32 mouse cellular contexts compared by ENCODE assay signal in genomic region chr16:91490897-91491296, GRCm38 (mm10). TPM values are rescaled to one million over a fixed set of nuclear protein-coding genes. Genes with fewer than 3 reads are reported as not detected.
DNase-seq lines count a peak whose midpoint lies in the region; ATAC-seq lines count a peak whose summit lies in the region.
"Had no signal": no experiment of that assay in that cellular context is flagged by ENCODE, and none has a peak within 500 bp of the region (broad histone marks: within the 10 kb centered on the region; RNA-seq: fewer than 3 reads in every experiment).

No protein-coding gene starts in this region.

- H3K9ac ChIP-seq in kidney, embryonic 16.5 days (replicated peaks; ENCODE audit: low read length): no peak overlapping the region
- no peak overlapping the region for H3K9ac ChIP-seq in kidney, embryonic 14.5 days (ENCODE audit: low read depth, low read length)
- H3K9ac ChIP-seq: embryonic facial prominence, embryonic 15.5 days; forebrain, embryonic 12.5 days; forebrain, postnatal 0 days; heart, embryonic 15.5 days; kidney, embryonic 15.5 days; limb, embryonic 13.5 days; liver, postnatal 0 days; neural tube, embryonic 12.5 days had no signal

- H3K36me3 ChIP-seq in kidney, embryonic 16.5 days (ENCODE audit: insufficient read depth, low read length): peaks cover 47% of the 10 kb centered on the region
- H3K36me3 ChIP-seq in kidney, embryonic 14.5 days (ENCODE audit: control insufficient read depth, insufficient read depth, low read length): peaks cover 64% of the 10 kb centered on the region

- H3K4me2 ChIP-seq in kidney, embryonic 16.5 days (replicated peaks; ENCODE audit: low read depth, low read length): no peak overlapping the region
- no peak overlapping the region for H3K4me2 ChIP-seq in kidney, embryonic 14.5 days (replicated peaks; ENCODE audit: low read depth, low read length)
- H3K4me2 ChIP-seq: embryonic facial prominence, embryonic 15.5 days; forebrain, embryonic 12.5 days; heart, embryonic 15.5 days; kidney, embryonic 15.5 days; limb, embryonic 13.5 days; liver, embryonic 11.5 days; midbrain, embryonic 11.5 days; neural tube, embryonic 12.5 days had no signal

- H3K4me3 ChIP-seq in kidney, embryonic 16.5 days (ENCODE audit: low read length): no peak overlapping the region
- no peak overlapping the region for H3K4me3 ChIP-seq in kidney, embryonic 14.5 days (ENCODE audit: low read length)
- H3K4me3 ChIP-seq: embryonic facial prominence, embryonic 10.5 days; embryonic facial prominence, embryonic 15.5 days; forebrain, embryonic 12.5 days; heart, embryonic 10.5 days; heart, embryonic 15.5 days; kidney, embryonic 15.5 days; layer of hippocampus, adult 2 months; left cerebral cortex, adult 2 months; limb, embryonic 13.5 days; neural tube, embryonic 12.5 days had no signal

- peaks cover 6% of the 10 kb centered on the region for H3K4me1 ChIP-seq in kidney, embryonic 16.5 days (ENCODE audit: insufficient read depth, low read length)
- peaks cover 4% of the 10 kb centered on the region; the same call in 1 of the 2 replicates for H3K4me1 ChIP-seq in kidney, embryonic 14.5 days (ENCODE audit: control insufficient read depth, insufficient read depth, low read length)

- no peaks in the 10 kb centered on the region for H3K27me3 ChIP-seq in kidney, embryonic 16.5 days (ENCODE audit: insufficient read depth, low read length)
- no peaks in the 10 kb centered on the region for H3K27me3 ChIP-seq in kidney, embryonic 14.5 days (ENCODE audit: control insufficient read depth, insufficient read depth, low read length)
- H3K27me3 ChIP-seq: embryonic facial prominence, embryonic 15.5 days; forebrain, embryonic 12.5 days; heart, embryonic 15.5 days; kidney, embryonic 15.5 days; limb, embryonic 13.5 days; neural tube, embryonic 12.5 days; Patski had no signal

- peak; percentile 30 for DNase-seq in thymus, postnatal 25 days
- DNase-seq in thymus, postnatal 10 days (ENCODE audit: low spot score in 2 of 2): no peak
- peak; percentile 15 for DNase-seq in brain, adult 2 months (ENCODE audit: low read depth, low spot score)
- no peak for DNase-seq in ovary, postnatal 14 days (ENCODE audit: low spot score)
- DNase-seq in gastrocnemius, postnatal 36 days: no peak
- DNase-seq: adrenal gland, postnatal 36 days; cerebellum, adult 2 months; cerebellum, postnatal 14 days; forebrain, postnatal 0 days; gastrocnemius, postnatal 14 days; heart, adult 11 months; liver, postnatal 0 days; lung, postnatal 36 days; right cerebral cortex, postnatal 4 days had no signal

- 77% methylated on average over 4 of the region's 4 CpGs for WGBS in kidney, embryonic 16.5 days
- WGBS in kidney, embryonic 14.5 days: 74% methylated on average over 4 of the region's 4 CpGs

- H3K27ac ChIP-seq in kidney, embryonic 16.5 days (ENCODE audit: low read length): peak overlapping the region; percentile 40; the same call in 1 of the 2 replicates
- H3K27ac ChIP-seq in kidney, embryonic 14.5 days (ENCODE audit: low read depth, low read length): no peak overlapping the region
- H3K27ac ChIP-seq: embryonic facial prominence, embryonic 10.5 days; embryonic facial prominence, embryonic 15.5 days; forebrain, embryonic 12.5 days; heart, embryonic 10.5 days; heart, embryonic 15.5 days; kidney, embryonic 15.5 days; layer of hippocampus, adult 2 months; left cerebral cortex, adult 2 months; limb, embryonic 13.5 days; neural tube, embryonic 12.5 days had no signal

- ATAC-seq in kidney, embryonic 16.5 days (ENCODE audit: low FRiP score, low TSS enrichment): no peak
- no peak for ATAC-seq in kidney, embryonic 14.5 days (ENCODE audit: low FRiP score, low TSS enrichment)
- ATAC-seq: forebrain, postnatal 0 days; hindbrain, embryonic 16.5 days; intestine, embryonic 16.5 days; liver, postnatal 0 days; midbrain, embryonic 16.5 days; Patski had no signal

- no peaks in the 10 kb centered on the region for H3K9me3 ChIP-seq in kidney, embryonic 16.5 days (ENCODE audit: low read length)
- H3K9me3 ChIP-seq in kidney, embryonic 14.5 days (ENCODE audit: control insufficient read depth, low read length): no peaks in the 10 kb centered on the region
- H3K9me3 ChIP-seq: embryonic facial prominence, embryonic 10.5 days; embryonic facial prominence, embryonic 15.5 days; forebrain, embryonic 12.5 days; heart, embryonic 10.5 days; heart, embryonic 15.5 days; kidney, embryonic 15.5 days; limb, embryonic 13.5 days; neural tube, embryonic 12.5 days had no signal

- intact Hi-C loops in gastrocnemius, postnatal 36 days (cut with DNase I): no loop called here

RNA-seq across cellular contexts. Expression of gene Ifnar1, which starts 5.9 kb away (rescaled TPM):
- 67.3 and 71.8 TPM in 2 replicates for polyA plus RNA-seq in kidney, embryonic 16.5 days (2015; fragmentation: Nextera tagmentation; extraction: Ambion mirVana)
- polyA plus RNA-seq in kidney, embryonic 14.5 days (2014; fragmentation: Nextera tagmentation; extraction: Ambion mirVana): 37.8 and 69.6 TPM in 2 replicates
- total RNA-seq in gastrocnemius, postnatal 36 days (2021): 10 to 100 TPM in 1 of 2 experiments, 1 to 10 TPM in 1; 9.6 to 11.3 TPM

RNA-seq across cellular contexts. Expression of gene Ifngr2, which starts 56.0 kb away (rescaled TPM):
- polyA plus RNA-seq in kidney, embryonic 16.5 days (2015; fragmentation: Nextera tagmentation; extraction: Ambion mirVana): 52.1 and 52.7 TPM in 2 replicates
- 36.0 and 45.7 TPM in 2 replicates for polyA plus RNA-seq in kidney, embryonic 14.5 days (2014; fragmentation: Nextera tagmentation; extraction: Ambion mirVana)
- 10 to 100 TPM; 58.2 to 63.2 TPM for total RNA-seq in gastrocnemius, postnatal 36 days (2021)

Comparison
In these comparisons a context has a peak if more than half of its experiments do, and no peak if none do; other contexts are left out.
1. DNase-seq: peak in thymus, postnatal 25 days (single experiment) and brain, adult 2 months (single experiment); none in thymus, postnatal 10 days (0 of 2), ovary, postnatal 14 days (single experiment) and gastrocnemius, postnatal 36 days (0 of 2).